Mouse (Mus musculus): Measurements from ENCODE around the gene Ncbp1. TPM values are rescaled to one million over a fixed set of nuclear protein-coding genes. Genes with fewer than 3 reads are reported as not detected.
"Not testable (repeated sequence)": the region's sequence is repeated elsewhere in the genome, so short reads cannot be mapped to it uniquely, and the experiment has no call there.

The Ncbp1 gene
- polyA plus RNA-seq, 1 experiment from 2014 or later = 30.5 TPM

- Histone ChIP-seq H3K27ac (ENCODE audit: low read length) (no peak overlapping the region), H3K9me3 (replicated peaks; ENCODE audit: control insufficient read depth, low read length) (no peaks in the 10 kb centered on the region), H3K36me3 (ENCODE audit: control insufficient read depth, insufficient read depth) (peaks cover 7% of the 10 kb centered on the region), H3K4me1 (ENCODE audit: control insufficient read depth, low read depth, low read length) (no peaks in the 10 kb centered on the region), H3K4me2 (ENCODE audit: low read depth, low read length) (no peak overlapping the region), H3K9ac (ENCODE audit: low read depth, low read length) (no peak overlapping the region), H3K27me3 (ENCODE audit: control insufficient read depth, insufficient read depth, low read depth, low read length) (no peaks in the 10 kb centered on the region), H3K4me3 (ENCODE audit: low read depth, low read length) (no peak overlapping the region)
- WGBS (ENCODE audit: insufficient replicate concordance) = 77% methylated on average over 8 of the region's 8 CpGs
- ATAC-seq (ENCODE audit: low read depth) = no peak
These were observed 47.0 kb downstream of the Ncbp1 start for GRCm38 (mm10) chr4:46185423-46185822.

- Histone ChIP-seq H3K4me2 (ENCODE audit: low read depth, low read length) (no peak overlapping the region), H3K4me3 (ENCODE audit: low read depth, low read length) (no peak overlapping the region), H3K9ac (ENCODE audit: low read depth, low read length) (no peak overlapping the region), H3K27ac (ENCODE audit: low read length) (no peak overlapping the region), H3K9me3 (replicated peaks; ENCODE audit: control insufficient read depth, low read length) (no peaks in the 10 kb centered on the region), H3K4me1 (ENCODE audit: control insufficient read depth, low read depth, low read length) (no peaks in the 10 kb centered on the region), H3K36me3 (ENCODE audit: control insufficient read depth, insufficient read depth) (peaks cover 7% of the 10 kb centered on the region), H3K27me3 (ENCODE audit: control insufficient read depth, insufficient read depth, low read depth, low read length) (no peaks in the 10 kb centered on the region)
- no peak for ATAC-seq (ENCODE audit: low read depth)
- 82% methylated on average over 9 of the region's 9 CpGs for WGBS (ENCODE audit: insufficient replicate concordance)
These were observed 47.5 kb downstream of the Ncbp1 start for GRCm38 (mm10) chr4:46185890-46186289.

GRCm38 (mm10) chr4:46186466-46186865 lies 48.1 kb downstream of the Ncbp1 start:
- 58% methylated on average over 3 of the region's 3 CpGs for WGBS (ENCODE audit: insufficient replicate concordance)
- Histone ChIP-seq H3K9ac (ENCODE audit: low read depth, low read length) (no peak overlapping the region), H3K4me3 (ENCODE audit: low read depth, low read length) (no peak overlapping the region), H3K36me3 (ENCODE audit: control insufficient read depth, insufficient read depth) (peaks cover 7% of the 10 kb centered on the region), H3K27ac (ENCODE audit: low read length) (no peak overlapping the region), H3K9me3 (replicated peaks; ENCODE audit: control insufficient read depth, low read length) (no peaks in the 10 kb centered on the region), H3K4me2 (ENCODE audit: low read depth, low read length) (no peak overlapping the region), H3K4me1 (ENCODE audit: control insufficient read depth, low read depth, low read length) (no peaks in the 10 kb centered on the region), H3K27me3 (ENCODE audit: control insufficient read depth, insufficient read depth, low read depth, low read length) (no peaks in the 10 kb centered on the region)
- no peak for ATAC-seq (ENCODE audit: low read depth)

- not testable (repeated sequence) for H3K36me3 ChIP-seq (ENCODE audit: control insufficient read depth, insufficient read depth); H3K4me3 ChIP-seq (ENCODE audit: low read depth, low read length); H3K4me2 ChIP-seq (ENCODE audit: low read depth, low read length); ATAC-seq (ENCODE audit: low read depth); H3K9ac ChIP-seq (ENCODE audit: low read depth, low read length); H3K9me3 ChIP-seq (replicated peaks; ENCODE audit: control insufficient read depth, low read length); H3K27ac ChIP-seq (ENCODE audit: low read length); H3K27me3 ChIP-seq (ENCODE audit: control insufficient read depth, insufficient read depth, low read depth, low read length)
- peaks cover 11% of the 10 kb centered on the region for H3K4me1 ChIP-seq (ENCODE audit: control insufficient read depth, low read depth, low read length)
These were observed 53.6 kb downstream of the Ncbp1 start for GRCm38 (mm10) chr4:46192011-46192410.

- peak within 1 kb of the TSS; percentile 90 for H3K27ac ChIP-seq (ENCODE audit: low read length)
- ATAC-seq (ENCODE audit: low read depth) = peak; percentile 98
- no peaks in the 10 kb centered on the region; the same call in none of the 2 replicates for H3K27me3 ChIP-seq (ENCODE audit: control insufficient read depth, insufficient read depth, low read depth, low read length)
- H3K4me2 ChIP-seq (ENCODE audit: low read depth, low read length) = peak within 1 kb of the TSS; percentile 86
- peak within 1 kb of the TSS; percentile 87 for H3K4me3 ChIP-seq (ENCODE audit: low read depth, low read length)
- WGBS (ENCODE audit: insufficient replicate concordance) = under 1% methylated on average over 61 of the region's 70 CpGs
- H3K4me1 ChIP-seq (ENCODE audit: control insufficient read depth, low read depth, low read length) = peaks cover 11% of the 10 kb centered on the region
- peak within 1 kb of the TSS; percentile 81 for H3K9ac ChIP-seq (ENCODE audit: low read depth, low read length)
- no peaks in the 10 kb centered on the region for H3K9me3 ChIP-seq (replicated peaks; ENCODE audit: control insufficient read depth, low read length)
- no peaks in the 10 kb centered on the region for H3K36me3 ChIP-seq (ENCODE audit: control insufficient read depth, insufficient read depth)
These were observed 57.5 kb downstream of the Ncbp1 start, which contains the start of gene Xpa for GRCm38 (mm10) chr4:46195781-46196487. Gene Xpa, minus strand, starts transcription at chr4:46196311.

GRCm38 (mm10) chr4:46196513-46196912 lies 58.1 kb downstream of the Ncbp1 start:
- peak overlapping the region; percentile 64 for H3K9ac ChIP-seq (ENCODE audit: low read depth, low read length)
- peak overlapping the region; percentile 86 for H3K4me2 ChIP-seq (ENCODE audit: low read depth, low read length)
- H3K27ac ChIP-seq (ENCODE audit: low read length) = peak overlapping the region; percentile 80
- no peaks in the 10 kb centered on the region for H3K9me3 ChIP-seq (replicated peaks; ENCODE audit: control insufficient read depth, low read length)
- peak; percentile 7; the same call in 1 of the 2 replicates for ATAC-seq (ENCODE audit: low read depth)
- H3K27me3 ChIP-seq (ENCODE audit: control insufficient read depth, insufficient read depth, low read depth, low read length) = no peaks in the 10 kb centered on the region; the same call in none of the 2 replicates
- H3K4me3 ChIP-seq (ENCODE audit: low read depth, low read length) = peak overlapping the region; percentile 87
- no peaks in the 10 kb centered on the region for H3K36me3 ChIP-seq (ENCODE audit: control insufficient read depth, insufficient read depth)
- WGBS (ENCODE audit: insufficient replicate concordance) = 34% methylated on average over 6 of the region's 6 CpGs
- H3K4me1 ChIP-seq (ENCODE audit: control insufficient read depth, low read depth, low read length) = peaks cover 11% of the 10 kb centered on the region

- H3K4me2 ChIP-seq (ENCODE audit: low read depth, low read length) = no peak overlapping the region
- H3K27ac ChIP-seq (ENCODE audit: low read length) = no peak overlapping the region
- H3K4me3 ChIP-seq (ENCODE audit: low read depth, low read length) = no peak overlapping the region
- ATAC-seq (ENCODE audit: low read depth) = no peak
- no peaks in the 10 kb centered on the region for H3K36me3 ChIP-seq (ENCODE audit: control insufficient read depth, insufficient read depth)
- H3K9me3 ChIP-seq (replicated peaks; ENCODE audit: control insufficient read depth, low read length) = no peaks in the 10 kb centered on the region
- WGBS (ENCODE audit: insufficient replicate concordance) = 54% methylated on average over 5 of the region's 5 CpGs
- H3K9ac ChIP-seq (ENCODE audit: low read depth, low read length) = no peak overlapping the region
- H3K4me1 ChIP-seq (ENCODE audit: control insufficient read depth, low read depth, low read length) = peaks cover 11% of the 10 kb centered on the region
- H3K27me3 ChIP-seq (ENCODE audit: control insufficient read depth, insufficient read depth, low read depth, low read length) = peaks cover 7% of the 10 kb centered on the region
These were observed 59.7 kb downstream of the Ncbp1 start for GRCm38 (mm10) chr4:46198064-46198463.

GRCm38 (mm10) chr4:46201834-46202561 lies 63.6 kb downstream of the Ncbp1 start:
- Histone ChIP-seq H3K4me3 (ENCODE audit: low read depth, low read length) (no peak overlapping the region), H3K36me3 (ENCODE audit: control insufficient read depth, insufficient read depth) (no peaks in the 10 kb centered on the region), H3K9me3 (replicated peaks; ENCODE audit: control insufficient read depth, low read length) (no peaks in the 10 kb centered on the region), H3K27me3 (ENCODE audit: control insufficient read depth, insufficient read depth, low read depth, low read length) (peaks cover 13% of the 10 kb centered on the region), H3K27ac (ENCODE audit: low read length) (no peak overlapping the region), H3K9ac (ENCODE audit: low read depth, low read length) (no peak overlapping the region), H3K4me2 (ENCODE audit: low read depth, low read length) (no peak overlapping the region), H3K4me1 (ENCODE audit: control insufficient read depth, low read depth, low read length) (peaks cover under 1% of the 10 kb centered on the region; the same call in 1 of the 2 replicates)
- 4% methylated on average over 7 of the region's 7 CpGs for WGBS (ENCODE audit: insufficient replicate concordance)
- ATAC-seq (ENCODE audit: low read depth) = no peak

GRCm38 (mm10) chr4:46202562-46203126 lies 64.2 kb downstream of the Ncbp1 start:
- peaks cover 13% of the 10 kb centered on the region for H3K27me3 ChIP-seq (ENCODE audit: control insufficient read depth, insufficient read depth, low read depth, low read length)
- no peaks in the 10 kb centered on the region for H3K36me3 ChIP-seq (ENCODE audit: control insufficient read depth, insufficient read depth)
- no peak for ATAC-seq (ENCODE audit: low read depth)
- no peak overlapping the region for H3K9ac ChIP-seq (ENCODE audit: low read depth, low read length)
- H3K9me3 ChIP-seq (replicated peaks; ENCODE audit: control insufficient read depth, low read length) = peaks cover 2% of the 10 kb centered on the region
- no peak overlapping the region for H3K27ac ChIP-seq (ENCODE audit: low read length)
- H3K4me1 ChIP-seq (ENCODE audit: control insufficient read depth, low read depth, low read length) = no peaks in the 10 kb centered on the region
- H3K4me2 ChIP-seq (ENCODE audit: low read depth, low read length) = no peak overlapping the region
- no peak overlapping the region for H3K4me3 ChIP-seq (ENCODE audit: low read depth, low read length)
- whole genome bisulfite sequencing (ENCODE audit: insufficient replicate concordance) = 11% methylated on average over 23 of the region's 23 CpGs

Data from liver, embryonic 16.5 days (tissue).